Mouse (Mus musculus): ENCODE data around the gene Gm20388.
"Not testable (repeated sequence)": the region's sequence is repeated elsewhere in the genome, so short reads cannot be mapped to it uniquely, and the experiment has no call there.

The Gm20388 gene

GRCm38 (mm10) chr8:123137645-123138077, 3227.0 kb downstream of the Gm20388 start:
- DNase-seq (ENCODE audit: low spot score), result peak; percentile 50

GRCm38 (mm10) chr8:123138741-123139140, 3228.1 kb downstream of the Gm20388 start:
- DNase-seq (ENCODE audit: low spot score), result no peak

GRCm38 (mm10) chr8:123141741-123142462, 3231.3 kb downstream of the Gm20388 start:
- DNase-seq (ENCODE audit: low spot score), result peak; percentile 62

GRCm38 (mm10) chr8:123145279-123145678, 3234.6 kb downstream of the Gm20388 start:
- DNase-seq (ENCODE audit: low spot score), result peak; percentile 32

- no peak for DNase-seq (ENCODE audit: low spot score)
These were observed 3235.7 kb downstream of the Gm20388 start for GRCm38 (mm10) chr8:123146390-123146789.

- no peak for DNase-seq (ENCODE audit: low spot score)
These were observed 3240.1 kb downstream of the Gm20388 start for GRCm38 (mm10) chr8:123150737-123151171.

- DNase-seq (ENCODE audit: low spot score), result no peak
These were observed 3244.5 kb downstream of the Gm20388 start for GRCm38 (mm10) chr8:123155177-123155576.

GRCm38 (mm10) chr8:123156070-123156773, 3245.6 kb downstream of the Gm20388 start:
- no peak for DNase-seq (ENCODE audit: low spot score)

- no peak for DNase-seq (ENCODE audit: low spot score)
These were observed 3247.3 kb downstream of the Gm20388 start, which contains the start of gene Sult5a1 for GRCm38 (mm10) chr8:123157888-123158465. Gene Sult5a1, minus strand, starts transcription at chr8:123158315.

GRCm38 (mm10) chr8:123181391-123181790, 3270.8 kb downstream of the Gm20388 start:
- DNase-seq (ENCODE audit: low spot score), result peak; percentile 4

GRCm38 (mm10) chr8:123185566-123186409, 3275.1 kb downstream of the Gm20388 start, which contains the start of gene Dpep1:
Gene Dpep1, plus strand, starts transcription at chr8:123186242.
- DNase-seq (ENCODE audit: low spot score), result peak; percentile 20

GRCm38 (mm10) chr8:123188006-123188405, 3277.4 kb downstream of the Gm20388 start:
- DNase-seq (ENCODE audit: low spot score), result no peak

GRCm38 (mm10) chr8:123188841-123189240, 3278.2 kb downstream of the Gm20388 start:
- no peak for DNase-seq (ENCODE audit: low spot score)

GRCm38 (mm10) chr8:123190678-123191077, 3280.0 kb downstream of the Gm20388 start:
- DNase-seq (ENCODE audit: low spot score), result peak; percentile 67

- DNase-seq (ENCODE audit: low spot score), result no peak
These were observed 3281.3 kb downstream of the Gm20388 start for GRCm38 (mm10) chr8:123191908-123192307.

GRCm38 (mm10) chr8:123193771-123194170, 3283.1 kb downstream of the Gm20388 start:
- no peak for DNase-seq (ENCODE audit: low spot score)

- not testable (repeated sequence) for DNase-seq (ENCODE audit: low spot score)
These were observed 3286.4 kb downstream of the Gm20388 start for GRCm38 (mm10) chr8:123197016-123197415.

GRCm38 (mm10) chr8:123199864-123200263, 3289.2 kb downstream of the Gm20388 start:
- DNase-seq (ENCODE audit: low spot score), result no peak

GRCm38 (mm10) chr8:123202288-123202687, 3291.6 kb downstream of the Gm20388 start:
- DNase-seq (ENCODE audit: low spot score), result peak; percentile 66

- DNase-seq (ENCODE audit: low spot score), result no peak
These were observed 3292.9 kb downstream of the Gm20388 start for GRCm38 (mm10) chr8:123203571-123203970.

GRCm38 (mm10) chr8:123211876-123212275, 3301.2 kb downstream of the Gm20388 start:
- DNase-seq (ENCODE audit: low spot score), result no peak

Data from urinary bladder, postnatal 25 days (tissue).